Mouse (Mus musculus): Measurements from ENCODE around the gene Kif22.

Kif22 gene

DNA sequence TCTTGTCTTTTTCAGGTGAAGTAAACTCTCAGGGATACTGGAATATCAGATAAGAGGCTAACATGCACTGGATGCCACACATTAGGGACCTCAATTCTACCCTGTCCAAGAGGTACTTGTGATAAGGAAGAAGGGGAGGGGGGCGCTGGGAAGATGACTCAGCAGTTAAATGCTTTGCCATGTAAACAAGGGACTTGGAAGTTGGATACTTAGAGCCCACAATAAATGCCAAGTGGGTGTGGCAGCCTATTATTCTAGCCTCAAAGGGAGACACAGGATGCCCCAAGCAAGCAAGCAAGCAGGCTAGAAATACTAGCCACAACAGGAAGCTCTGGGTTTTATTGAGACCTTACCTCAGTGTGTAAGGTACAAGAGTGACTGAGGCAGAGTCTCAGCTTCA lies 11.0 kb downstream of the Kif22 start:
- DNase-seq (ENCODE audit: low read depth): peak; percentile 31

DNA sequence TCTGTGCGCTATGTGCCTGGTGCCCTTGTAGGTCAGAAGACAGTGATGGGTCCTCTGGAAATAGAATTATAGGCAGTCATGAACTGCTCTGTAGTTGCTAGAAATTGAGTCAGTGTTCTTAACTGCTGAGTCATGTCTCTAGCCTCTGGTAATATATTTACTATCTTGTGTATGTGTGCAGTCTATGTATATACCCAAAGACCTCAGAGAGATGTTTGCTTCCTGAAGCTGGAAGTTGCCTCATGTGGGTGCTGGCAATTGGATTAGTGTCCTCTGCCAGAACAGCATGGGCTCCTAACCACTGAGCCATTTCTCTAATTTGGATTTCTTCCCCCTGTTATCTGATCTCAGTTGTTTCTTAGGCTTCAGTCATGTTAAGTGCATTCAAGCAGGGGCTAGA lies 12.1 kb downstream of the Kif22 start:
- peak; percentile 57 for DNase-seq (ENCODE audit: low read depth)

GRCm38 (mm10) chr7:127027885-127028284 lies 14.4 kb downstream of the Kif22 start:
- no peak for DNase-seq (ENCODE audit: low read depth)

- peak; percentile 99 for DNase-seq (ENCODE audit: low read depth)
Measured at GRCm38 (mm10) chr7:127026984-127027726, 15.1 kb downstream of the Kif22 start, which contains the start of gene Maz. Maz (minus strand) TSS chr7:127027037.

- no peak for DNase-seq (ENCODE audit: low read depth)
Measured at GRCm38 (mm10) chr7:127026616-127026983, 15.7 kb downstream of the Kif22 start.

- no peak for DNase-seq (ENCODE audit: low read depth)
Measured at GRCm38 (mm10) chr7:127026161-127026600, 16.1 kb downstream of the Kif22 start.

- DNase-seq (ENCODE audit: low read depth): peak; percentile 62
Measured at GRCm38 (mm10) chr7:127025556-127026160, 16.6 kb downstream of the Kif22 start.

DNA sequence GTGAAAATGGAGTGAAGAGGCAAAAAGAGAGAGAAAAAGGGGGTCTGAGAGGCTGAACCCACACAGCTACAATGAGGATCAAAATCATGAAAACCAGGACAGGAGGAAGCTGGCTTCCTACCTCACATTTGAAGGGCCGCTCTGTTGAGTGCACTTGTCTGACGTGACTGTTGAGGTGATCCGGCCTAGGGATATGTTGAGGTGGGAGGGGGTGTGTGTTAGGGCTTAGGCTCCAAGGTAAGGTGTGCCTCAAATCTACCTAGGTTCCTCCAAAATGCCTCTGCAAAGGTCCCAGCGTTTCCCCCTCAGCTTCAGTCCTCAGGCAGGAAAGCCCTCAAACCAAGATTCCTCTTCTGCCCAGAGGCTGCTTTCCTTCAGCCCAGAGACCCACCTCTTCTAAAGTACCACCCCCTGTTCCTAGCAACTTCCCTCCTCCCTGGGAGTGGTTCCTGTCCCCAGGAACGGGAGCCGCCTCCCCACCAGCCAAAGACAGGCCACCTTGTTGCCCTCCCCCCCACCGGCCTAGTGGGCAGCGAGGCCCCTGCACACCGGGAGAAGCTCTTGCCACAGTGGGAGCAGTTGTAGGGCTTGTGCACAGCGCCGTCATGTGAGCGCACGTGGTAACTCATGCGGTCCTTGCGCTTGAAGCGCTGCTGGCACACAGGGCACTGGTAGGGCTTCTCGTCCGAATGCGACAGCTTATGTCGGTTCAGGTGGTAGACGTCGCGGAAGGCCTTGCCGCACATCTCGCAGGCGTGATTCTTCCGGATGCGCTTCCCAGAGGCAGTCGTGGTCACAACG lies 17.3 kb downstream of the Kif22 start:
- peak; percentile 88 for DNase-seq (ENCODE audit: low read depth)

- no peak for DNase-seq (ENCODE audit: low read depth)
Measured at GRCm38 (mm10) chr7:127023896-127024690, 18.2 kb downstream of the Kif22 start.

DNA sequence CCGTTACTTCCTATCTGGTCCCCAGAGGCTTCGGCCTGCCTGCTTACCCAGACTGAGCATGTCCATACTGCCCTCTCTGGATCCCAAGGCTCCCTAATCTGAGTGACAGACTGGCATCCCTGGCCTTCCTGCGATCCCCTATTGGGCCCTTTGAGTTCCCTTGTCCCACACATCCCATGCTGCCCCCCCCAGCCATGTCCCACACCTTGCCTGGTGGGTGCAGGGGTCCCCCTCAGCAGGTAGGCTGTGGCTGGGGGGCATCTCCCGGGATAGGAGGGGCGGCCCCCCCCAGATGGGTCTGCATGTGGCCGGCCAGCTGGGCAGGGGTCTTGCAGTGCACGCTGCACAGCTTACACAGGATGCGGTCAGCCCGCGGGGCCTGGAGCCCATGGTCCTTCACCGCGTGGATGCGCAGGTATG lies 19.0 kb downstream of the Kif22 start:
- no peak for DNase-seq (ENCODE audit: low read depth)

DNA sequence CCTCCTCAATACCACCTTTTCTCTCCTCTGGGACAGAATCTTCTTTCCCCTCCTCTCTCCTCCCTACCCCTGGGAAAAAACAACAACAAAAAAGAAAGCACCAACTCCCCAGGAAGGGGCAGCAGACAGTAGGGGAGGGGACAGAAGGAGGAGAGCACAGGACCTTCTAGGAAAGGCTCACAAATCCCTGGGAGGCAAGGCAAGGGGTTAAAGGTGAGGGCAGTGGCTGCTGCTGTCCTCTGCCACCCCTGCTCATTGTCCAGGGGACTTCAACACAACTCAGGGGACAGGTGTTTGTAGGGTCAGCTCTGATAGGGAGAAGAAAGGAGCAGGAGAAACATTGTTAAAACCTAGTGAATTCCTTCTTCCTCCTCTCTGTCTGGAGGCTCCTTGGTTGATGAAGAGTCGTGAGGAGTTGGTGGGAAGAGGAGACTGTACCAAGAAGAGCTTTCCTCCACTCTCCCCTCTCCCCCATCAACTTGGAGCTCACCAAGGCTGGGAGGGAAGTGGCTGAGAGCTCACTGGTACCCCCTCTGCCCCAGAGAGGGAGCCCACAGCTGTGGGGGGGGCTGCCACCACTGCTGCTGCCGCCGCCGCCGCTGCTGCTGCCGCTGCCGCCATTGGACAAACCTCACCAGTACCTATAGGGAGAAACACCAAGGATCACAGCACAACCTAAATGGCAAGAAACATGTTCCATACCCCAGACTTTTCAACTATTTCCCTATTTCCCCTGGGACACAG lies 19.6 kb downstream of the Kif22 start:
- no peak for DNase-seq (ENCODE audit: low read depth)

- DNase-seq (ENCODE audit: low read depth): no peak
Measured at GRCm38 (mm10) chr7:127021563-127022527, 20.4 kb downstream of the Kif22 start.

GRCm38 (mm10) chr7:127020901-127021562 lies 21.2 kb downstream of the Kif22 start, which contains the start of the genes Gm42742 and Prrt2:
Gm42742 (minus strand) TSS chr7:127021097.
Prrt2 (minus strand) TSS chr7:127021211.
- DNase-seq (ENCODE audit: low read depth): no peak

- DNase-seq (ENCODE audit: low read depth): no peak
Measured at GRCm38 (mm10) chr7:127020491-127020890, 21.8 kb downstream of the Kif22 start.

DNA sequence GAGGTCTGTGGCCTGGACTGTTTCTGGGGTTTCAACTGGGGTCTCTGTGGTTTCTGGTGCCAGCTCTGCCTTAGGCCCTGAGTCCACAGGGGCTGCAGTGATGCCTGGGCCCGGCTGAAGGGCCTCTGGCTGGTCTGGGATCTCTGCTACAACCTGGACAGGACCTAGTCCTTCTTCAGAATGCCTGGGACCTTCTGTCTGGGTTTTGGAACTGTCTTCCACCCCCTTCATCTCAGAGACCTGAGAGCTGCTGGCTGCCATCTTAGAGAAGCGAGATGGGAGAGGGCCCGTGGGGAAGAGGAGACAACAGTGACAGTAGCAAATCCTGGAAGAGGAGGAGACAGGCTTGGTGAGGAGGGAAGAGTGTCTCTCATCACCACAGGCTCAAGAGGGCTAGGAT lies 22.2 kb downstream of the Kif22 start:
- no peak for DNase-seq (ENCODE audit: low read depth)

DNA sequence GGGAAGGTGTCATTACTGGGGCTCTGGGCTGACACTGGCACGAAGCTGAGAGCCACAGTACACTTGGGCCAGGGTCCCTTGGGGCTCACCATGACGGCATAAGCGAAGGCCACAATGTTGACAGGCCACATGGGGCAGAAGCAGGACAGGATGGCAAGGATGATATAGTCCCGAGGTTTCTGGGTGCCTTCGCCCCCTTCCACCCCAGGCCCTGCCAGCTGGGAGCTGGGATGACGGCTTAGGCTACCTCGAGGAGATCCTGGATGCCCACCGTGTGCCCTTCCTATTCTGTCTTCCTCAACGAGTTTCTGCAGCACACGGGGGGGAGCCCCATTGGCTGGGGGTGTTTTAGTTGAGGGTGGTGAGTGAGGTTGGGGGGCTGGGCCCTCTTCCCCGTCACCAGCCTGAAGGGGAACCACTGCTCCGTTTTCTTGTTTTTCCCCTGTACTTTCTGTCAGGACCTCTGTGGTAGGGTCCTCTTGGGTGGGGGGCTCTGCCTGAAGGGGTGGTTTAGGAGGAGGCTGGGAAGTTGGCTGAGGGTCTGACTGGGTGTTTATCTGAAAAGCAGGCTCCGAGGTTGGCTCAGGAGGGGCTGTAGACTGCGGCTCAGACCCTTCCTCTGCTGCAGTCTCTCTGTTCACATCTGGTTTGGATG lies 22.8 kb downstream of the Kif22 start:
- no peak for DNase-seq (ENCODE audit: low read depth)

DNA sequence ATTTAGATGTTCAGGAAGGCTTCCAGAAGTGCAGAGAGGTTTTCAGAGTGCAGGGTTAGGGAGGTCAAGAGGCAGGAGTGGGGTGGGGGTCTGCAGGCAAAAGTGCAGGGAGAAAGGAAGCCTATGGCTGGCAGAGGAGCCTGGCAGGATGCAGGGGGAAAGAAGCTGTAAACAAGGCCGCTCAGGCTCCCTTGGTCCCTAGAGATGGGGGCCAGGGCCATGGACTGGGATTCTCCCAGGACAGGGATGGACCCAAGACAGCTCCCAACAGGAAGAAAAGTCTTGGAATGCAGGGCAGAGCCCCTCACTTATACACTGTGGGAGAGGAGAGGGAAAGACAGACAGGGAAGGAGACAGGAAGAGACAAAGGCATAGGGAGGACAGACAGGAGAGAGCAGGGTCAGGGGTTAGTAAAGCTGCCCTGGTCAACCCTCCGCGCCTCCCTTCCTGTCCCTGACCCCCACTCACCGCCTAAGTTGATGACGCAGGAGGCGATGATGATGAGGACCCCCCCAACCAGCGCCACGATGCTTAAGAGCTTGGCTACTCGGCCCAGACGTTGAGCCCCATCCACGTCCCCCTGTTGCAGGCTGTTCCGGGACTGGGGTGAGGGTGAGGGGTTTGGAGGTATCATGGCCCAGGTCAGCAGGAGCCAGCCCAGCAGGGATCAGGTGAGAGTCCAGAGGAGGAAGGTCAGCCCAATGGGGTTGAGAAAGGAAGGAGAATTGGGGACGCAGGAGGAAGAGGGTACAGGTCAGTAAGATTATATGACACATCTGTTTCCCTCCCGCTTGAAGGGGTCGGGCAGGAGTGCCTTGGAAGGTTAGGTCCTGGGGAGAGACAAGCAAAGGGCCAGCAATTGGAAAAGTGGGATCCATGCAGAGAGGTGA lies 23.6 kb downstream of the Kif22 start:
- DNase-seq (ENCODE audit: low read depth): no peak

DNA sequence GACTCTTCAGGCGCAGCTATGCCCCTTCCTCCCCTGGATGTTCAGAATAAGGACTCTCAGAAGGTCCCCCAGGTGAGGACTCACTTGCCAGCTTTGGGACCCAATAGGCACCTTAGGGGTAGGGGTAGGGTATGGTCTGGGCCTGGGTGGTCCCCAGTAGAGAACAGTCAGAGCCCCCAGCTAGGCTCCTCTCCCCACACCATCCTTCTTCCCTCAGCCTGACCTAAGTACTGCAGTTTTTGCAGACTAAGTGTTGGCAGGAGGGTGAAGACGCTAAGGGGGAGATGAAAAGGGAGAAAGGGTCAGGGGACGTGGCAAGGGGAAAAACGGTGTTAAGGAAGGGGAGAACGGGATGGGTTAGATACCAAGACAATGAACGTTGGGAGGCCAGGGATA lies 24.3 kb downstream of the Kif22 start:
- DNase-seq (ENCODE audit: low read depth): no peak
